Mouse (Mus musculus) lung, postnatal 0 days (tissue): ENCODE measurements at regions not wholly inside any gene's neighbourhood (a gene's known extent, or its start where the extent isn't known, plus 50 kb on each side); places are given as distances from the start of the nearest gene placed in this dataset.

Experiments used
- CTCF ChIP-seq: IDR thresholded peaks from 2 replicates; pipeline ENCODE4 v1.5.1; 2016; ENCODE audit warnings: antibody characterized with exemption, mild to moderate bottlenecking
- EP300 ChIP-seq: IDR thresholded peaks from 2 replicates; pipeline ENCODE4 v1.6.1; 2016; ENCODE audit warnings: antibody characterized with exemption, mild to moderate bottlenecking, control low read depth

- TF ChIP-seq CTCF (no peak), EP300 (no peak)
Observed at GRCm38 (mm10) chr8:9093356-9093755, 403.0 kb upstream of the Arglu1 start.
